Mouse (Mus musculus) cortical plate, adult 2 months (tissue): ENCODE results near the gene Hspa1b.

Experiments
- CTCF ChIP-seq: fragments of 200-500 bp; IDR thresholded peaks from 2 replicates; pipeline ENCODE4 v1.5.1; 2011; ENCODE audit warnings: mild to moderate bottlenecking, control low read depth, low read length; ENCODE audit not compliant: insufficient read depth; ENCODE audit errors: extremely low read depth
- POLR2A ChIP-seq: fragments of 200-500 bp; IDR thresholded peaks from 2 replicates; pipeline ENCODE4 v1.6.1; 2011; ENCODE audit warnings: mild to moderate bottlenecking, low read length, control low read depth; ENCODE audit not compliant: insufficient read depth; ENCODE audit errors: extremely low read depth

DNA sequence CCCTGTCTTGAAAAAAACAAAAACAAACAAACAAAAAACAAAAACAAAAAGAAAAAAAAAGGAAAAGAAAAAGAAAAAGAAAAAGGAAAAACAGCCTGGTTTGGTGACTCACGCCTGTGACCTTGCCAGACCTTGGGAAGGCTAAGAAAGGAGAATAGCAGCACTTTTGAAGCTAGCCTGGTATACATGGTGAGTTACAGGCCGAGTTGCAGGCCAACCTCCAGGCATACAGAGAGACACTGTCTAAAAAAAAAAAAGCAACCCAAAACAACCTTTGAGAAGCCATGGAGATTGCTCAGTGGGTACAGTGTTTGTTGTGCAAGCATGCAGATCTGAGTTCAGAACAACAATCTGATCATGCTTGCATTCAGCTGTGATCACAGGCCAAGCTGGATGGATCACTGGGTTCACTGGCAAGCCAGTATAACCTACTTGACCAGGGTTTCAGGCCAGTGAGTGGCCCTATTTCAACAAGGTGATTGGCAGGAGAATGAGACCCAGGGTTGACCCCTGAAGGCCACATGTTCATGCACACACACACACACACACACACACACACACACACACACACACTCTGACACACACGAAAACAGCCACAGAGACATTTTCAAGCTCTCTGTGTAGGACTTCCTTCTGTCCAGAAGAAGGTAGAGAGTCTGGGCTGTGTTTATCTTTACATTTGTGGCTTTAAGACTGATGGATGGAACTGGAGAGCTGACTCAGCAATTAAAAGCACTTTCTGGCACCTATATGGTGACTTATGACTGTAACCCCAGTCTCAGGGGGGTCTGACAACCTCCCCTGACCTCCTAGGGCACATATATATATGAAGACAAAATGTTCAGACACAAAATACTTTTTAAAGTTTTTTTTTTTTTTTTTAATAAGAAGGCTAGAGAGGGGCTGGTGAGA, 16.8 kb upstream of the Hspa1b start:
- TF ChIP-seq POLR2A (no peak), CTCF (no peak)
